Mouse (Mus musculus): ENCODE data around the gene Tnrc6c.

Gene Tnrc6c

DNA sequence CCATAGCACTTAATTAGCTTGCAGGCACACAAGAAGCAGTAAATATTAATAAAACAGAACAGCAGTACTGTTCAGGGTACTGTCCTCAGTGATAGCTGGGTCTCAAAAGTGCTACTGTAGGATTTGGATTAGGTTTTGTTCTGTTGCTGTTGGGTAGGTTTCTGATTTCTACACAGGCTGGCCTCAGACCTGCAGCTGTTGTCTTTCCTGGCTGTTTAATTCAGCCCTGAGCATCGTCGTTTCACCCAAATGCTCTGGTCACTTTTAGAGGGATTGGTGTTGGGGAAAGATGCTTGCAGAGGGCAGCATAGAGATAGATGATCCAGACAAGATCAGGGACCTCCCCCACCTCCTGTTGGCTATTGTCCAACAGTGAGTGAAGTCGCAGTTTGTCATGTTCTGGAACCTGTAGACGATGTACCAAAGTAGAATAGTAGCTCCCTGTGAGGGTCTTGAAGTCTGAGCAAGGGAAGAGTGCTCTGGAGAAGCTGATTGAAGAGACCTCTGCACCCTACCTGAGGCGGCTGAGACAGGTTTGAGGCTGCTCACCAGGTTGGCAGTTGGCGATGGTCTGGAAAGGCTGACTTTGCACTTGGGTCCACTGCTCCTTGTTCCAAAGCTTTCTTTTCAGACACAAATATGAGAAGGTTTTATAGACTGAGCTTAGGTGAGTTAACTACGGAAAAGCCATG, 75.9 kb downstream of the Tnrc6c start:
- no peak for DNase-seq (ENCODE audit: low spot score)

DNA sequence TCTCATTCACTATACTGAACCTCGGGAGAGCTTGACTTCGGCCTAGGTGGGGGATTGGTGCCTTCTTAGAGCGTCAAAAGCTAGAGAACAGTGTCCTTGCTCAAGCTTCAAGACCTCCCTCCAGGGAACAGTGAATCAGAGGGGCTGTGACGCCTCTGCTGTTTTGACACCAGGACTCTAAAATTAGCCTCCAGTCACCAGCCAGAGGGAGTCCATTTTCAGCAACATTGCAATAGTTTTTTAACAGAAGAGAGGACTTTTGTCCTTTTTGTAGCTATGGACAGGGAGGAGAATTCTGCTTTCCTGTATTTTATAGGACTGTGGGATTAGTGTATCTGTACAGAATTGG, 76.4 kb downstream of the Tnrc6c start:
- no peak for DNase-seq (ENCODE audit: low spot score)

DNA sequence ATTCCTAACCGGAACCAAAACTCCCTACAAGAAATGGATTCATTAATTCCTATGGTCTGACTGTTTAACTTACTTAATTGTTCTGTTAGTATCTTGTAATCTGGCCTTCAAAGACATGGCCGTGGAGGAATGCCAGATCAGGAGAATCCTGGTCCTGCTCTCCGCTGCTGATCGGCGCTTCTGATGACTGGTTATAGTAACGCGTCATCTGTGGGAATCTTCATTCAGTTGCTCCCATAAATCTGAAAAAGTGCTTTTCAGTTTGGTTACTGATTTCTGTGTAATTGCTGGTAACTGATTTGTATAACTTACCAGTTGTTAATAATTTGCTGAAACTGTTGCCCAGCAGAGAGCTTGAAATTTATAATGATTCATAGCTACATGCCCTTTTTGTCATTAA, 77.4 kb downstream of the Tnrc6c start:
- no peak for DNase-seq (ENCODE audit: low spot score)

DNA sequence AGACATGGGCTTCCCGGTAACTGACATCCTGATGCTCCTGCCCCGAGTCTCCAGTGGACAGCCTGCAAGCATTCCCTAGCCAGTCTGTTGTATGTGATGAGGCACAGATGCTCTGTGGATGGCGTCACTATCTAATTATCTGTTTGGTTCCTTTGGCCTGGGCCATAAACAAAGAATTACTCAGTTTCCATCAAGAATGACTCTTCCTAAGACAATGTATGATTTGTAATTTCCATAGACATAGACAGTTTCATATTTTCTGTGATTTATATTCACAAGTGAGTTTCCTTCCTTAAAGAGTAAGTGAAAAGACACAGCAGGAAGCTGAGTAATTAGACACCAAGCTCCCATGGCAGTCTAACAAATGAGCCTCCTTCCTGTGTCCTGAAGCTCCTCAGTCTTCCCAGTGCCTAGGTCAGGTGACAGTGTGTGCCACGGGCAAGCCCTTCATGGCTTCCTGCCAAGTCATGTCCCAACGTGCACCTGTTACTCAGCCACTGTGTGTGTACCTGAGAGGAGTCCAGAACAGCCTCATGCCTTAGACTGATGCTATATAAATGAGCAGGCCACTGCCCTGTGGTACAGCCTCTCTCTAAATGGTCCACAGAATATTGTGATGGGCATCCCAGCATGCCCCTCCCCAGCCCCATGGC, 82.1 kb downstream of the Tnrc6c start:
- peak; percentile 19 for DNase-seq (ENCODE audit: low spot score)

DNA sequence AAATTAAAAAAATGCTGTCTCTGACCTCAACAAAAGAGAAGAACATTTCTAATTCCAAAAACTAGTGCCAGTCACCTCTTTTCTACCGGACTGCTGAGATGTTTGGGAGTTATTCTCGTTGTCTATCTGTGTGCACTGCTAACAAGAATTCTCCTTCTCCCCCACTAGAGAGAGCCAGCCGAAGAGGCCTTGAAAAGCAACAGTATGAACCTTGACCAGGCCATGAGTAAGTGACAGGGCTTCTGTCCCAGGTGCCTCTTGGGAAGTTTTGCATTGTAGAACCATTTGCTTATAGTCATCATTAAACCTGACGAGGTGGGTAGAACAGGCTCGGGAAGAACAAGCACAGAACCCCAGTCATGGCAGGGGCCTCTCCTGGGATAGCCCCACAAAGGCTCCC, 84.0 kb downstream of the Tnrc6c start:
- DNase-seq (ENCODE audit: low spot score) = no peak

DNA sequence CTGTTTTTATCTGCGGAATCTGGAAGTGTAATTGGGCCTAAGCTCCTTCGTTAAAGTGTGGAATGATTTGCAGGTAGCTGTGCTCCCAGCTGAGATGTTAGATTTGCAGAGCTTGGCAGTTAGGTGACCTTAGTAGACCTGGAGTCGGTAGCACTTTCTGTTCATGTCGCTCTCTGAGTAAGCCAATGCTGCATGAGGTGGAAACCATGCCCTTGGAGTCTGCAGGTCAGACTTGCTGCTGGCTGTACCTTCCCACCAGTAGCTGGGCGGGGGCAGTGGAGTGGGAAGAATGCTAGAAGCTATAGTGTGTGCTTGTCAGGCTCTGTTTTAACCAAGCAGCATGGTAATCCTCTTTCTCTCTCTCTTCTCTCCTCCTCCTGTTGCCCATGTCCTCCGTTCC, 87.0 kb downstream of the Tnrc6c start:
- no peak for DNase-seq (ENCODE audit: low spot score)

DNA sequence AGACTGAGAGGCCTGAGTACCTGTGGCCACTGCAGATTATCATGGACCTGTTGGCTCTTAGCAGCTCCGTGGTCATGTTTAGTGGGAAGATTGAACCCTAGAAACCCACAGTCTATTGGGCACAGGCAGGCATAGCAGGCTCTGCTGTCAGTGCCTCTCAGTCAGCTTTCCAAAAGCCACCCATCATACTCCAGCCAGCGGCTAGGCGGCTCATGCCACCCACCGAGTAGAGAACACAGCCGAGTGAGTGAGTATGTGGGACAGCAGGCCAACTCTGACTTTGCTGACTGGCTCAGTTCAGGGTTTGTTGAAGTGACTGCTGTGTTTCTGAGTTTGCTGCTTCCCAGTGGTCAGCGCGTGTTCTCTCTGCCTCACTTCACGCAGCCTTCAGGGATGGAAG, 88.2 kb downstream of the Tnrc6c start:
- no peak for DNase-seq (ENCODE audit: low spot score)

DNA sequence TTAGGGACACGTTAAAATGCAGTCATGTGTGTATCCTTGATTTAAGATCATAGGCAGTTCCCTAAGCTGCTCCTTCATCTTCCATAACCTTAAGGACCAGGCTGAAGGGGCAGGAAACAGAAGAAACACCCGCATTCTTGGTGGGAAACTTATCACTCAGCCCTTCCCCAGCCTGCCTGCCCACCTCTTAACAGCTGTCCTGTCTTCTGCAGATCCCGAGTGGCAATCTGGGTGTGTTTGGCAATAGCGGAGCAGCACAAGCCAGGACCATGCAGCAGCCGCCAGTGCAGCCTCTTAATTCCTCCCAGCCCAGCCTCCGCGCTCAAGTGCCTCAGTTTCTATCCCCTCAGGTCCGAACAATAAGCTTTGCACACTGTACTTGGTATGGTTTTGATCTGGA, 88.6 kb downstream of the Tnrc6c start:
- DNase-seq (ENCODE audit: low spot score) = no peak

DNA sequence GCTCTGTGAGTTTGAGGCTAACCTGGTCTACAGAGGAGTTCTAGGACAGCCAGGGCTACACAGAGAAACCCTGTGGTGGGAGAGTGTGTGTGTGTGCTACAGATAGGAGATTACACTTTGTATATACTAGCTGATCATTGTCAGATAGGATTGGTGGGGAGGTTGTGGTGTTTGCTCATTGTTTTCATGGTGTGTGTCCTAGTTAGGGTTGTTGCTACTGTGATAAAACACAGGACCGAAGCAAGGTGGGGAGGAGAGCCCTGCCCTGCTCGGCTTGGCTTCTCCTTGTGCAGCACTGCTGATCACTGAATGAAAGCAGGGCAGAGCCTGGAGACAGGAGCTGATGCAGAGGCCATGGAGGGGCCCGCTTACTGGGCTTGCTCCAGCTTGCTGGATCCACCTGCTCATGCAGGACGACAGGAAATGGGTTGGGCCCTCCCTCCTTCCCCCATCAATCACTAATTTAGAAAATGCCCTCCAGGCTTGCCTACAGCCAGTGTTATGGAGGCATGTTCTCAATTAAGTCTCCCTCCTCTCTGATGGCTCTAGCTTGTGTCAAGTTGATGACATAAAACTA, 89.5 kb downstream of the Tnrc6c start:
- peak; percentile 42 for DNase-seq (ENCODE audit: low spot score)

DNA sequence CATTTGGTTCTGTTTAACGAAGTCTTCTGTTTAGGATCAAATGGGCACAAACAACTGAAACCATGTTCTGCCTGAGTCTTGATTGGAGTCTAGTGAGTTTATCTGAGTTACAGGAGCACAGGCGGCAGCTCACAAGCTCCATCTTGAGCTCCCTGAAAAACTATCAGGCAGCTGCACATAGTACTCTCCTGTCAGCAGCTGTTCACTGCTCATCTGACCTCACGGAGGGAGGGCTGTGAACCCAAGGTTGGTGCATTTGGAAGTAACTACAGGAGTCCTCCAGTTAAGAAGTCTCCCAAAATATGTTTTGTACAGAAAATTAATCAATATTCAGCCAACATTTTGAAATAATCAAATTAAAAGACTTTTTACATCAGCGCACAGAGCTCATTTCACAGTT, 94.5 kb downstream of the Tnrc6c start:
- DNase-seq (ENCODE audit: low spot score) = no peak

DNA sequence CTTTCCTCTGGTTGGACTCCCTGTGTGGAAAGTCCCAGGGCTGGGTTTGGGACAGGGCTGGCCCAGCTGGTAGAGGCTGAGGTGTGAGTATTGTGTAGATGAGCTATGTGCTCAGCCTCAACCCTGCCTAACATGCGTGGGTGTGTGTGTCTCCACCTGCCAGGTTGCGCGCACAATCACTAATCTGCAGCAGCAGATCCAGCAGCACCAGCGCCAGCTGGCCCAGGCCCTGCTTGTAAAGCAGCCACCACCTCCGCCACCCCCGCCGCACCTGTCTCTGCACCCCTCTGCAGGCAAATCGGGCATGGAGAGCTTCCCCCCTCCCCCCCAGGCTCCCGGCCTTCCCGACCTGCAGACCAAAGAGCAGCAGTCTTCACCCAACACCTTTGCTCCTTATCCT, 95.3 kb downstream of the Tnrc6c start:
- DNase-seq (ENCODE audit: low spot score) = no peak

DNA sequence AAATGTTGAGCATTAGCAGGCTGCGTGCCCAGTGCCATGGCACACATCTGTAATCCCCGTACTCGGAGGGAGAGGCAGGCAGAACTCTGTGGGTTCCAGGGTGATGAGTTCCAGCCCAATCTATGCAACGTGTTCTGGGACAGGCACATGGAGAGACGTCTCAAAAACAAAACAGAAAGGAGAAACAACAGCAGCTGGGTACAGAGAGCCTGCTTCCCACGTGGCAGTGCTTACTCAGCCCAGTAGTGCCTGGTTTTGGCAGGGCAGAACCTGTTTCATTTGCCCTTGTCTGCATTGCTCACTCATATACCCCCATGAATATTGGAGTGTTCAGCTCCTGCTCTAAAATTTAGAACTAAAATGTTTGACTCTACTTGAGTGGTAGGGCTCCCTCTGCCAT, 97.5 kb downstream of the Tnrc6c start:
- DNase-seq (ENCODE audit: low spot score) = no peak

DNA sequence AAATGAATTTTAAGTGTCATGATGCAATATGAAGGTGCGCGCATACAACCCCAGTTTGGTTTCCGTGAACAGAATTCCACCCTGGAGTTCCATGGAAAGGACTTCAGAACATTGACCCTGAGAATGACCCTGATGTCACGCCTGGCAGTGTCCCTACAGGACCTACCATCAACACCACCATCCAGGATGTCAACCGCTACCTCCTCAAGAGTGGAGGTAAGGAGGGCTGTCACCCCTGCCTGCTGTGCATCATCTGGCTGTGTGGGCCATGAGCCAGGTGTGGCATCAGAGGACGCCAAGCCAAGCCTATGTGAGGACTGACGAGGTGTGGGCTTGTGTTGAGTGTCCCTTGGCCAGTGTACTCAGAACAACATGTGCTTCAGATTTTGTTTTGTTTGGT, 101.8 kb downstream of the Tnrc6c start:
- no peak for DNase-seq (ENCODE audit: low spot score)

DNA sequence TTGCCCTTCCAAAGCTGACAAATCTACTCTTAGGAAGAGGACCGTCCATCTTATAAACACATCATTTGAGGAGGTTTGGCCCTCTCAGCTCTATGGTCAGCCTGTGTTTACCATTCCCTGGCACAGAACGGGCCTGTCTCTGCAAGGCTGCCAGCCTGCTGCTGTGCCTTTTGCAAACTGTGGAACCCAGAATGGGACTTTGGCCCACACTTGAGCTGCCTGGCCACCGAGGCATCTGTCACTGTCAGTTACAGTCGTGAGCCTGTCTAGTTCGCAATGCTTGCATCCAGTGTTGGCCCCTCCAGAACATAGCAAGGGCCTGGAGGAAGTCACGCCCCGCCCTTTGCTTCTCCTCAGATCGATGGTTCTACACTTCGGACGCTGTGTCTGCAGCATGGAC, 105.2 kb downstream of the Tnrc6c start:
- DNase-seq (ENCODE audit: low spot score) = no peak

DNA sequence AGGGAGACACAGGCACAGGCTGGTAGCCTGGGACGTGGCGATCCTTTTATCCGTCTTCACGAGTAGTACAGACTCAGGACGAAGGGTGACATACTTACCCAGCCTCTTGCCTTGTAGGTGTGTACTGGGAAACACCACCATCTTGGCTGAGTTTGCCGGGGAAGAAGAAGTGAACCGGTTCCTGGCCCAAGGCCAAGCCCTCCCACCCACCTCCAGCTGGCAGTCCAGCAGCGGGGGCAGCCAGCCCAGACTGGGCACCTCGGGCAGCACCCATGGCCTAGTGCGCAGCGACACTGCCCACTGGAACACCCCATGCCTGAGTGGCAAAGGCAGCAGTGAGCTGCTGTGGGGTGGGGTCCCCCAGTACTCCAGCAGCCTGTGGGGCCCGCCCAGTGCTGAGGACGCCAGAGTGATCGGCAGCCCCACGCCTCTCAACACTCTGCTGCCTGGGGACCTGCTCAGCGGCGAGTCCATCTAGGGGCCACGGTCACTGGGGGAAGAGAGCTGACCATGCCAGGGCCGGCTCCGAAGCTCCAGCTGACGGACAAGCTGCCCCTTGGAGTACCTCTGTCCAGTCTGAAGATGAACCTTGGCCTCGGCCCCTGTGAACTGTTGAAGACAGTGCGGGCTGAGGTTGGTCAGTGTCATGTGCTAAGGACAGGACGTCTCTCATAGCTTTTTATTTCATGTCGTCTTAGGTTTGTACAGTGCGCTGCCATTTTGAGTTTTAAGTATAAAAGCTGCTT, 106.5 kb downstream of the Tnrc6c start:
- DNase-seq (ENCODE audit: low spot score) = no peak

DNA sequence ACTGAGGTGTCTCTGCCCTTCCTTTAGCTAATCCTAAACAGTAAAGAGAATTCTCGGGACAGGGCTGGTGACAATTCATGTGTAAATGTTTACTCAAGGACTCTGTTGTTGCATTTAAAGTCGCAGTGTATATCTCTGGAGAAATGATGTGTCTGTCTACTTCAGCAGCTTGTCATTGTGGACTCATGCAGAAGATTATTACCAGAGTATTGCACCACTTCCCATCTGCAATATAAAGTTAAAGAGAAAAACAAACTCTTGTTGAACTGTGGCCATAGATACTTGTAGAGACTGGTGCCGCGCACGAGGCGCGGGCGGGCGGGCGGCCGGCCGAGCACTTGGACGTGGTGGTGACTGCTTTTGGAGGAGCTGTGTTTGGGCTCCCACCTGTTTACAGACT, 107.7 kb downstream of the Tnrc6c start:
- no peak for DNase-seq (ENCODE audit: low spot score)

DNA sequence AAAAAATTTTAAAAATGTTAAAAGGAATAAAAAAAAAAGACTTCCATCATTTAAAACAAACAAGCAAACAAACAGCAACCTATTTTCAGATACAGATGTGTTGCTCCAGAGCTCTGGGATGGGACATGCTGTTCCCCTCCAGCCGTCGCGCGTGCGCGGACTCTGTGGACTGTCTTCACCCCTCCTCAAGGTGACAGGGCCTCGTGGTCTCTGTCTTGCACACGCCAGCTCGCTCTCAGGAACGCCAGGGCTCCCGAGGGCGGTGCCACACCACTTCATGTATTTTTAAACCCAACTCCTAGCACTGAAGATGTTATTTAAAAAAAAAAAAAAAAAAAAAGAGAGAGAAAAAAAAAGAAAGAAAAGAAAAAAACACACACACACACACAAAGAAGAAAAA, 108.2 kb downstream of the Tnrc6c start:
- no peak for DNase-seq (ENCODE audit: low spot score)

DNA sequence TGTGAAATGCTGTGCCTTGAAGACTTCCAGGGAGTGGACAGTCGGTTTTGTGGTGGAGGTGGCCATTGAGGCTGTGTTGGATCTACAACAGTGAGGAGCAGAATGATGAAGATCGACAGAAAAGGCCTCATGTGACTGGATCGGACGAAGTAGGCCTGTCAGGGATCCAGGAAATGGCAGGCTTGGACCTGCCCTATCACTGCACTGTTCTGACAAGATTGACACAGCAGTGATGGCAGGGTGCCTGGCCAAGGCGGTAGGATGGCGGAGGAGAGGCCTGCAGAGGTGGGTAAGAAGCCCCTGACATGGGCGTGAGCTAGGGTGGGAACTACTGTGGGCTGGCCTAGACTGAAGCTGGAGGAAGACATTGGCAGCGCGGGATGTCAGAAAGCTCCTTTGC, 110.2 kb downstream of the Tnrc6c start:
- DNase-seq (ENCODE audit: low spot score) = no peak

DNA sequence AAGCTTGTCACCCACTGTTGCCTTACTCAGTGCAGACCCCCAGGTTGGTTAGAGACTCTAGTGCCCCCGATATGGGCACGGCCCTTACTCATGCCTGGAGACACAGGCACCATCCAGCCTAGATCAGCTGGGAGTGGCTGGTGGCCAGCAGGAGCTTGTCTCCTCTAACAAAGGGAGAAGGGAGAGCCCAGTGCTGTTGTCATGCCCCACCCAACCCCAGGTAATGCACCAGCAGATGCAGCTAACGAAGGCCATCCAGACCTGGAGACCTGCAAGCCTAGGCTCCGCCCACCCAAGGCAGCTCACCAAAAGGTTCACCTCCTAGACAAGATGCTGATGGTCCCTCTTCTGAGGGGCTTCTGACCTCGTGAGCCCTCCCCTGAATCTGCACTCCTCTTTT, 111.3 kb downstream of the Tnrc6c start:
- DNase-seq (ENCODE audit: low spot score) = no peak

DNA sequence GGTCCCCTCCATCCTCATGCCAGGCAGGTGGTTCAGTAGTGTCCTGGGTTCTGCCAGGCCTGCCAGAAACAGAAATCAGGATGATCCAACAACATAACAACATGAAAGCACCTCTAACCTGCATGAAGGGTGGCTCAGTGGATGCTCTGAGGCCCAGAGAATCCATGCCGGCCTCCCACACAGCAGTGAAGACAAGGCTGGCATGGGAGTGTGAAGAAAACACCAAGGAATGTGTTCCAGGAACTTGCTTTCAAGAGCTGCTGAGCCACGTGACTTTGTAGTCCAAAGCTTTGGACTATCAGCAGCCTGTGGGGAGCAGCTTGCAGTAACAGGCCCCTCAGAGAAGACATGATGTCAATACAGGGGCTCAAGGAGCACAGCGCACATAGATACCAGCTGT, 112.2 kb downstream of the Tnrc6c start:
- DNase-seq (ENCODE audit: low spot score) = no peak

DNA sequence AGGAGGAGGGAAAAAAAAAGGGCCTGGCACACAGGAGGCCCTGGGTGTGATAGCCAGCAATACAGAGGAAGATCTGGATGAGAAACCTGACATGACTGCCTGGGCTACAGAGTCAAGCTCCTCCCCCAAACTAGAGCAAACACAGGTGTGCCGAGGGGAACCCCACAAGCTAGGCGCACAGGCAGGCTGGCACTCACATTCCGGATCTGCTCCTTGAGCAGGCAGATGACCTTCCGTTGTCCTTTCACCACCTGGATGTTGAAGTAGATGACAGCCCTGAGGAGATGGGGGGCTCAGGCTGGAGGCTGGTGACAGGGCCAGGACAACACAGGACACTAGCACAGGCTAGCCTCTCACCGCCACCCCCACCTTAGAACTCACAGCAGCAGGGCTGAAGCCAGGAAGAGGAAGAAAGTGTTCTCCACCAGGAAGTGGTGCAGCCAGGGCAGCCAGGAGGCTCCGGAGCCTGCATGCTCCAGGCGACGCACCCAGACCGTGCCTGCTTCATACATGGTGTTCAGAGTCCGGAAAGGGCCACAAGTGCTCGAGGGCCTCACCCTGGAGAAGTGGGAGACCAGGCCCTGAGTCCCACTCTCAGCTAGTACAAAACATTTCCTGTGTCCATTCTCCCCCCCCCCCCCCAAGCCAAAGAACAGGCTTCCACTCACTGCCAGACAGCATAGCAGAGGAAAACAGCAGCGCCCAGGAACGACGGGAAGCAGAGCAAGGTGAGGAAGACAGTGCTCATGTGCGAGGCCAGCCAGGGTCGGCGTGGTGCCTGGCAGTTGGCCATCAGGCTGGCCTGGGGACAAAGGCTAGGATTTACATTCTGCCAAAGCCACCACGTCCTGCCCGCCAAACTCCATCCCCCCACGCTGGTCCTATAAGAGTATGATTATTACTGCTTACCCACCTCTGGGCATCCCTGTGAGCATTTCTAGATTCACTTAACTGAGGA, 114.9 kb downstream of the Tnrc6c start:
- DNase-seq (ENCODE audit: low spot score) = no peak

DNA sequence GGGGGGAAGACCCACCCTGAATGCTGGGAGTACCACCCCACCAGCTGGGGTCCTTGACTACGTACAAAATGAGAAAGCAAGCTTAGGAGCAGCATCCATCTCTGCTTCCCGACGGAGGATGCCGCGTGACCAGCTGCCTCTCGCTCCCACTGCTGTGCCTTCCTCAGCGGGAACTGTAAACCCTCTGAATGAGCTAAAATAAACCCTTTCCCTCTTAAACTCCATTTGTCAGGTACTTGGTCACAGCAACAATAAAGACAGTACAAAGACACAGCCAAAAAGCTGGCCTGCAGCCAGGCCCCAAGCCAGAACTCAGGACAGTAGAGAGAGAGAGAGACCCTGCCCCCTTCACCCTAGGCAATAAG, 115.6 kb downstream of the Tnrc6c start:
- DNase-seq (ENCODE audit: low spot score) = no peak

All from embryo, embryonic 10 days (tissue).